Mouse (Mus musculus) embryo, embryonic 11 days (tissue): ENCODE data around the gene Elk1.

Source experiments
- DNase-seq: peaks from one replicate; pipeline ENCODE4 v3.0.0-alpha.2; 2015

Elk1 gene

GRCm38 (mm10) chrX:20950191-20950880 lies at the start of gene Elk1:
Gene Elk1, minus strand, starts transcription at chrX:20950608.
- peak; percentile 91 for DNase-seq

GRCm38 (mm10) chrX:20980901-20981300 lies 30.5 kb upstream of the Elk1 start:
- no peak for DNase-seq

GRCm38 (mm10) chrX:20961477-20962378 lies 11.3 kb upstream of the Elk1 start, which contains the start of gene Uxt:
Gene Uxt, minus strand, starts transcription at chrX:20962017.
- DNase-seq: peak; percentile 92

GRCm38 (mm10) chrX:20946055-20946454 lies 4.4 kb downstream of the Elk1 start:
- peak; percentile 43 for DNase-seq

GRCm38 (mm10) chrX:20931963-20932362 lies 18.4 kb downstream of the Elk1 start:
- DNase-seq: no peak

- DNase-seq: no peak
These were observed 19.0 kb downstream of the Elk1 start, which contains the start of gene Cfp for GRCm38 (mm10) chrX:20931364-20931763. Gene Cfp, minus strand, starts transcription at chrX:20931555.

GRCm38 (mm10) chrX:20929859-20930258 lies 20.5 kb downstream of the Elk1 start:
- no peak for DNase-seq

GRCm38 (mm10) chrX:20924976-20925375 lies 25.4 kb downstream of the Elk1 start:
- DNase-seq: no peak

GRCm38 (mm10) chrX:20923506-20923905 lies 26.9 kb downstream of the Elk1 start:
- DNase-seq: no peak

GRCm38 (mm10) chrX:20921366-20921765 lies 29.0 kb downstream of the Elk1 start:
- DNase-seq: no peak

- DNase-seq: peak; percentile 89
These were observed 29.5 kb downstream of the Elk1 start, which contains the start of gene Syn1 for GRCm38 (mm10) chrX:20920844-20921364. Gene Syn1, minus strand, starts transcription at chrX:20921004.

- no peak for DNase-seq
These were observed 30.1 kb downstream of the Elk1 start for GRCm38 (mm10) chrX:20920249-20920843.

GRCm38 (mm10) chrX:20915075-20915474 lies 35.3 kb downstream of the Elk1 start:
- DNase-seq: no peak

- DNase-seq: no peak
These were observed 36.7 kb downstream of the Elk1 start for GRCm38 (mm10) chrX:20913726-20914125.

- DNase-seq: no peak
These were observed 40.3 kb downstream of the Elk1 start for GRCm38 (mm10) chrX:20910074-20910473.
